Mouse (Mus musculus) liver, embryonic 14.5 days (tissue): Measurements from ENCODE around the gene Dis3l2.

ENCODE experiments used
- CTCF ChIP-seq: IDR thresholded peaks from 2 replicates; pipeline ENCODE4 v1.5.1; 2016; ENCODE audit warnings: antibody characterized with exemption, low read depth, control low read depth
- EP300 ChIP-seq: IDR thresholded peaks from 2 replicates; pipeline ENCODE4 v1.6.1; 2016; ENCODE audit warnings: antibody characterized with exemption, low read depth

GRCm38 (mm10) chr1:87020714-87021113 lies 317.1 kb downstream of the Dis3l2 start:
- TF ChIP-seq CTCF (peak; percentile 11; the same call in 1 of the 2 replicates), EP300 (no peak)
